Mouse (Mus musculus): ENCODE measurements around the gene Spock3. TPM values are rescaled to one million over a fixed set of nuclear protein-coding genes. Genes with fewer than 3 reads are reported as not detected.
"Not testable (repeated sequence)": the region's sequence is repeated elsewhere in the genome, so short reads cannot be mapped to it uniquely, and the experiment has no call there.

Spock3 gene
- polyA plus RNA-seq (2015; fragmentation: Nextera tagmentation; extraction: Ambion mirVana): 0.13 and 0.25 TPM in 2 replicates

DNA sequence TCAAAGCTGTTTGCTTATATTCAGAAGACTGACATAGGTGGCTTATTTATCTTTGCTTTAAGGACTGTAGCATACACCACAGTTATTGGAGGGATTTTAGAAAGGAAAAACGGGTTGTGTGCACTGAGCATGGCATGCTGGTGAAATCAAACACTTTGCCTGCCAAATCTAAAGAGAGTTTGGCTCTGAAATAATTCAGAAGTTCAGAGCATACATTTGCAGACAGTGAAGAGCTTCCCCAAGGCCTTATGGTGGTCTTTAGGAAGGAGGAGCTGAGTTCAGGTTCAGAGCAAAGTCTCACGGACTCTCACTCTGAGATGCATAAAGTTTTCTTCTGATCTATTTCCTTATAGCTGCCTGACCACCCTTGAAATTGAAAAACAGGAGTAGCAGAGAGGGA, at the start of gene Spock3:
Gene Spock3 (plus strand): TSS at position 301 of the 400 bp plus-strand sequence.
- H3K4me3 ChIP-seq (replicated peaks): peak within 1 kb of the TSS; percentile 25
- no peak within 1 kb of the TSS for H3K9ac ChIP-seq
- H3K4me2 ChIP-seq: peak within 1 kb of the TSS; percentile 43
- H3K4me1 ChIP-seq (replicated peaks): no peaks in the 10 kb centered on the region
- no peak for DNase-seq
- no peak within 1 kb of the TSS for H3K27ac ChIP-seq
- WGBS (ENCODE audit: insufficient replicate concordance): 17% methylated on average over 2 of the region's 2 CpGs
- peaks cover 22% of the 10 kb centered on the region for H3K27me3 ChIP-seq
- no peaks in the 10 kb centered on the region for H3K36me3 ChIP-seq
- no peaks in the 10 kb centered on the region for H3K9me3 ChIP-seq (replicated peaks)
- ATAC-seq (ENCODE audit: low read depth): no peak

DNA sequence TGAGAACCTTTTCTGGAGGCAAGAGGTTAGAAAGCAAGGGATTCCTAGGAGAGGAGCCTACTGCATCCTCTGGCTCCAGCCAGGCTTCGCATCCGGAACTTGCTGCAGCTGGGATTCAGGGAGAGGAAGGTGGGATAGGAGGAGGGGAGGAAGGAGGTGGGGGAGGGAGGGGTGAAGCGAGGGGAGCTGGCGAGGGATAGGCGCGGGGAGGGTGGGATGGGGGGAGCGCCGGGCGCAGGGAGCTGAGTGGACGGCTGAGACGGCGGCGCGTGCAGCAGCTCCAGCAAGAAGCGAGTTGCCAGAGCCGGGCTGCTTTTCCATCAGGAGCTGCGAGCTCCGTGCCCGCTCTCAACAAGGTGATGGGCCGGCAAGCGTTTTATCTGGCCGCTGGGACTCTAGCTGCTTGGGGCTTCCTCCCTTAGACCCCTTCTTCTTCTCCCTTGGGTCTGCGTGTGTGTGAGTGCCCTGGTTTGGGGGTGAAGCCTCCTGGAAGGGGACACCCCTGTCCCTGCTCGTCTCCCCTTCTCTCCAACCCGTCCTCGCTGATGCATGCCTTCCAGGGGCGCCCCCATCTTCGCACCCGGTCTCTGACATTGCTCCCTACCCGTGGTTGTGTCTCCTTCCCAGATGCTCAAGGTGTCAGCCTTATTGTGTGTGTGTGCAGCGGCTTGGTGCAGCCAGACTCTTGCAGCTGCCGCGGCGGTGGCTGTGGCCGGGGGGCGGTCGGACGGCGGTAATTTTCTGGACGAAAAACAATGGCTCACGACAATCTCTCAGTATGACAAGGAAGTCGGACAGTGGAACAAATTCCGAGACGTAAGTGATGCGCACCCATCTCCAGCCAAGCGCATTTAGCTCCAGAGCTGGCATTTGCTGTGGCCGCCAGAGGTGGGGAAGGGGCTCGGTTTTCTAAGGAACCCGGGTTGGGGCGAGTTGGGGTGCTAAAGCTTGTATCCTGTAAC, 645 bp downstream of the Spock3 start:
- no peaks in the 10 kb centered on the region for H3K4me1 ChIP-seq (replicated peaks)
- H3K27ac ChIP-seq: no peak overlapping the region
- DNase-seq (no peak), ATAC-seq (ENCODE audit: low read depth) (no peak)
- H3K9ac ChIP-seq: no peak overlapping the region
- H3K27me3 ChIP-seq: peaks cover 22% of the 10 kb centered on the region
- peak overlapping the region; percentile 25 for H3K4me3 ChIP-seq (replicated peaks)
- no peaks in the 10 kb centered on the region for H3K9me3 ChIP-seq (replicated peaks)
- H3K36me3 ChIP-seq: no peaks in the 10 kb centered on the region
- H3K4me2 ChIP-seq: peak overlapping the region; percentile 43
- 3% methylated on average over 50 of the region's 50 CpGs for WGBS (ENCODE audit: insufficient replicate concordance)

DNA sequence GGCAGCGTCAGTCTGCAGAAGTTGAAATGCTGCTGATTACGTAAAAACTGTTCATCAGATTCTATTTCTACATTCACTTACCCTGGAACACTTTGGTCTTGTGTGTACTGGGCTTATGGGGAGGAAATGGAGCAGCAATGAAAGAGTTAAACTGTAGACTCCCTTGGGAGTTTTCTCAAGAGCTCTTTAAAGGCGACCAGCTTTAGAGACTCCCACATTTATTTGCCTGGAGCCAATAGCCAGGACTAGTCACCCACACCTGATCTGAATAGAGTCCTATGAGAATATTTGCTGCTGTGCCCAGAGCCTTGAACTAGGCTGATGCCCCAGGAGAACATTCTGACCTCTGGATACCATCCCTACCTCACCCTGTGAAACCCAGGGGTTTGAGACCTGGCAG, 1.7 kb downstream of the Spock3 start:
- Histone ChIP-seq H3K36me3 (no peaks in the 10 kb centered on the region), H3K4me2 (no peak overlapping the region), H3K9me3 (replicated peaks) (no peaks in the 10 kb centered on the region), H3K9ac (no peak overlapping the region), H3K27me3 (peaks cover 22% of the 10 kb centered on the region), H3K27ac (no peak overlapping the region), H3K4me1 (replicated peaks) (no peaks in the 10 kb centered on the region), H3K4me3 (replicated peaks) (no peak overlapping the region)
- DNase-seq (no peak), ATAC-seq (ENCODE audit: low read depth) (no peak)
- 18% methylated on average over 3 of the region's 3 CpGs for WGBS (ENCODE audit: insufficient replicate concordance)

DNA sequence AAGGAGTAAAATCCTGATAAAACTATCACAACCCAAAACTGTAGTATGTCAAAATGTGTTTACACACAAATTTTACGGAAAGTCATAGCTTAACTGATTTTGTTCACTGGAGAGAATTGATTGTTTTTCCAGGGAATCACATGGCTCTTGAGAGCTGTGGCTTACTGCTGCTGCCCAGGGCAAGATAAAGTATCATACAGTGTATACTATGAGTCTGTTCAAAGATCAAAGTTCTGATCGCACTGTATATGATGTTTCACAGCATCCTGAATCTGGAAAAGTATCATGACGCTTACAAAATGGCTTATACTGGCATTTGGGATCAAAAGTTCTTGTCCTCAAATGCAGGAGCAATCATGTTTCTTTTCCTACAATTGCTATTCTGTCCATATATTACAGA, 11.8 kb downstream of the Spock3 start:
- ATAC-seq (ENCODE audit: low read depth) (no peak), DNase-seq (no peak)
- Histone ChIP-seq H3K4me3 (replicated peaks) (no peak overlapping the region), H3K27ac (no peak overlapping the region), H3K9ac (no peak overlapping the region), H3K4me2 (no peak overlapping the region), H3K36me3 (no peaks in the 10 kb centered on the region), H3K27me3 (no peaks in the 10 kb centered on the region), H3K4me1 (replicated peaks) (no peaks in the 10 kb centered on the region), H3K9me3 (replicated peaks) (no peaks in the 10 kb centered on the region)
- 65% methylated on average over 3 of the region's 3 CpGs for WGBS (ENCODE audit: insufficient replicate concordance)

DNA sequence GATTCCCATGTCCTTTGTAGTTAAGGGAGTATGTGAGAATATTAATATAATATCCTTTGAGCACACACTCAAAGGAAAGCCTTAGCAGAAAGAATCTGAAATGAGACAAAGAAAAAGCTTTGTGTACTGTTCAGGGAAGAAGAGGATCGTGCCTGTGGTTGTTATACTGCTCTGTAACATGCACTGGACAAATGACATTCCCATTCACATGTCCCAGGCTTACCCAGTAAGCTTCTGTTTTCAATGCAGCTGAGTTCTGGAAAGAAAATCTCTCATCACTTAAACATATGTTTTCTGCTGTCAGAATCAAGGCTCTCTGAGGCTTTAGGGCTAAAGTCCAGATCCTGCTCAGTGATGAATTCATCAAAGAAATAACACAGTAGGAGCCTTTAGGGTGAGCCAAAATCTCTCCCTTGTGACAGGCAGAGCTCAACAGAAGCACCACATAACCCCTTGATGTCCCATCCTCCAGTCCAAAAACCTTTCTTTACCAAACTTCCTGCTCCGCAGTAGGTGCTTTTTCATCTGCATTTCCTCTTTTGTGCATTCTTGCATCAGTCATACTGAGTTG, 19.1 kb downstream of the Spock3 start:
- Histone ChIP-seq H3K4me1 (replicated peaks) (no peaks in the 10 kb centered on the region), H3K36me3 (no peaks in the 10 kb centered on the region), H3K27ac (no peak overlapping the region), H3K4me3 (replicated peaks) (no peak overlapping the region), H3K27me3 (no peaks in the 10 kb centered on the region), H3K4me2 (no peak overlapping the region), H3K9ac (no peak overlapping the region), H3K9me3 (replicated peaks) (no peaks in the 10 kb centered on the region)
- DNase-seq (no peak), ATAC-seq (ENCODE audit: low read depth) (no peak)
- 62% methylated on average over 2 of the region's 2 CpGs for WGBS (ENCODE audit: insufficient replicate concordance)

DNA sequence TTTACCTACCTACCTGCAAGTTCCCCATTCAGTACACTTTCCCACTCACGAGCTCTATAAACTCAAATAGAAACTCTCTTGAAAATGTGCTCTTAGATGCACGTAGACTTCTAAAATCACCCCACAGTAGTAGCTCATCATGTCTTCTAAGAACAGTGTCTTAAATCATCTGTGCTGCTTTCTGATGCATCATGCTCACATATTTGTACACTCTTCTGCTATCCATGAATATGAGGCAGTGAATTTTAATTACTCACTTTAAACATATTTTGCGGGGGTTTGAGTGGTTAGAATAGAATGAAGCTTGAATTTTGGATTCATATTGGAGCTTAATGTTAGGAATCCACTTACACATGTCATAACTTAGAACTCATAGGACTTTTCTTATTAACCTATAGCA, 138.2 kb downstream of the Spock3 start:
- Histone ChIP-seq H3K9me3 (replicated peaks) (no peaks in the 10 kb centered on the region), H3K36me3 (no peaks in the 10 kb centered on the region), H3K4me3 (replicated peaks) (no peak overlapping the region), H3K27ac (no peak overlapping the region), H3K27me3 (no peaks in the 10 kb centered on the region), H3K4me1 (replicated peaks) (no peaks in the 10 kb centered on the region), H3K4me2 (no peak overlapping the region), H3K9ac (no peak overlapping the region)
- ATAC-seq (ENCODE audit: low read depth) (no peak), DNase-seq (no peak)
- 48% methylated on average over 3 of the region's 3 CpGs for WGBS (ENCODE audit: insufficient replicate concordance)

DNA sequence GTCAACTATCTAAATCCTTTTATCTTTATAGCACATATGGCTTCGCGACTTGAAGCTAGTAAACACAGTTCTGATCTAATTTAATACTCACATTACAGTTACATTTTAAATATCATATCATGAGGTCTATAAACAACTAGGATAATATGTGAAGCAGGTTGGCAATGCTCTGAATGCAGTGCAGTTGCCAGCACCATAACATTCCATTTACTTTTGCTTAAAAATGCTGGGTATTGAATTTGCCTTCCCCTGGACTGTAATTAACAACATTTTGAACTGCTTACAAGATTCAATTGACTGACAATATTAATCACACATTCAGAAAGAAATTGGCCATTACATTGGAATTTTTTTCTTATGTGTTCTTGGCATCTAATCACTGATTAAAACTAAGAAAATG, 147.4 kb downstream of the Spock3 start:
- WGBS (ENCODE audit: insufficient replicate concordance): 82% methylated on average over 2 of the region's 2 CpGs
- no peak overlapping the region for H3K4me3 ChIP-seq (replicated peaks)

DNA sequence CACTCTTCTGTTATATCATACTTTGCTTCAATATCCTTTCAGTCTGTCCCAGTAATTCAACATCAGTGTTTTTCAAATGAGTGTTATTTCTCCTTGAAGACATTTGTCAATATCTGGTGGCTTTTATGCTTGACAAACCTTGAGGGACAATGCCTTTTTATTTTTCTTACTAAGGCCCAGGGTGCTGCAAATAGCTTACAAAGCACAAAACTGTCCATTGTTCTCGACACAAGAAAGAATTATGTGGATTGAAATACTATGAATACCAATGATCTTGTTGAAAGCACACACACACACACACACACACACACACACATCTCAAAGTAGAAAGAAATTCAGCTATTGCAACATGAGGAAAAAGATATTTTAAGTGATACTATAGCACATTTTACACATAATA, 159.0 kb downstream of the Spock3 start:
- Histone ChIP-seq H3K9ac (no peak overlapping the region), H3K27ac (no peak overlapping the region), H3K4me3 (replicated peaks) (no peak overlapping the region), H3K4me2 (no peak overlapping the region), H3K4me1 (replicated peaks) (no peaks in the 10 kb centered on the region), H3K36me3 (no peaks in the 10 kb centered on the region), H3K27me3 (no peaks in the 10 kb centered on the region), H3K9me3 (replicated peaks) (no peaks in the 10 kb centered on the region)
- DNase-seq: no peak
- WGBS (ENCODE audit: insufficient replicate concordance): 47% methylated on average over 1 of the region's 1 CpGs
- ATAC-seq (ENCODE audit: low read depth): no peak

More for the DNA sequence above, 147.4 kb downstream of the Spock3 start:
- no peaks in the 10 kb centered on the region for H3K9me3 ChIP-seq (replicated peaks)
- no peak overlapping the region for H3K9ac ChIP-seq
- no peaks in the 10 kb centered on the region for H3K27me3 ChIP-seq
- H3K4me1 ChIP-seq (replicated peaks): no peaks in the 10 kb centered on the region
- H3K36me3 ChIP-seq: no peaks in the 10 kb centered on the region
- ATAC-seq (ENCODE audit: low read depth) (no peak), DNase-seq (no peak)
- no peak overlapping the region for H3K4me2 ChIP-seq
- no peak overlapping the region for H3K27ac ChIP-seq

DNA sequence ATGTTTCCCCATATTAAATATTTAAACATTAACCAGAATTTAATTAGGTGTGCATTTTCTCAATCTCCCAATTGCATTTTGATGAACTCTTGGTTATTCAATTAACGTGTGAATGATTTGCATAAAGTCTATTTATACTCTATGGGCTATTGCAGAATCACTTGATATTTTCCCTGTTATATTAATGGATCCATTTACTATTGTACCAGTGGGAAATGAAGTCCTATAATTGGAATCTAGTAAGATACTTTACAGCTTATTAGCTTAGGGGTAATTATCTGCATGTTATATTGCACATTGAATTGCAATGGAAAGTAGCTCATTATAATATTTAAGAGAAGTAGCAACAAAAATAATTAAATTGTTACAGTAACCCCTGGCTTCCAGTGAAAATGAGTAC, 162.1 kb downstream of the Spock3 start:
- WGBS (ENCODE audit: insufficient replicate concordance): 51% methylated on average over 1 of the region's 1 CpGs

DNA sequence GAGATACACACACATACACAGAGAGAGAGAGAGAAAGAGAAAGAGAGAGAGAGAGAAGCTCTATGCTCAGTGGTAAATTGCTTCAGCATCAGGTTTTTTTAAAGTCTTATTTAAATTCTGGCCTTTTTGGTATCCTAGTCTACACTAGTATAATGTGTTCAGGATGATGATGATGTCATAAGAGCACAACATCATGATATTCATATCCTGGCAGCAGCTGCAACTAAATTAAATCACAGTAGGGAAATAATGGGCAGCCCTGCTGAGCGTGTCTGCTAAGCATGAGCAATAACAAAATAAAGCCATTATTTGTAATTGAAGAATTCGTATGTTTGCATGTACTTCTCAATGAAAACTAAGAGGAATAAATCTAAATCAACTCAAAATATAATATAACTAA, 169.7 kb downstream of the Spock3 start:
- H3K27ac ChIP-seq: no peak overlapping the region
- ATAC-seq (ENCODE audit: low read depth) (no peak), DNase-seq (no peak)
- no peak overlapping the region for H3K9ac ChIP-seq
- H3K4me2 ChIP-seq: no peak overlapping the region
- no peaks in the 10 kb centered on the region for H3K36me3 ChIP-seq
- no peaks in the 10 kb centered on the region for H3K4me1 ChIP-seq (replicated peaks)
- no peaks in the 10 kb centered on the region for H3K27me3 ChIP-seq
- no peaks in the 10 kb centered on the region for H3K9me3 ChIP-seq (replicated peaks)
- no peak overlapping the region for H3K4me3 ChIP-seq (replicated peaks)
- 66% methylated on average over 2 of the region's 2 CpGs for WGBS (ENCODE audit: insufficient replicate concordance)

More for the DNA sequence above, 162.1 kb downstream of the Spock3 start:
- Histone ChIP-seq H3K36me3 (no peaks in the 10 kb centered on the region), H3K4me1 (replicated peaks) (no peaks in the 10 kb centered on the region), H3K4me2 (no peak overlapping the region), H3K9ac (no peak overlapping the region), H3K4me3 (replicated peaks) (no peak overlapping the region), H3K27me3 (no peaks in the 10 kb centered on the region), H3K9me3 (replicated peaks) (no peaks in the 10 kb centered on the region), H3K27ac (no peak overlapping the region)
- no peak for DNase-seq
- no peak for ATAC-seq (ENCODE audit: low read depth)

DNA sequence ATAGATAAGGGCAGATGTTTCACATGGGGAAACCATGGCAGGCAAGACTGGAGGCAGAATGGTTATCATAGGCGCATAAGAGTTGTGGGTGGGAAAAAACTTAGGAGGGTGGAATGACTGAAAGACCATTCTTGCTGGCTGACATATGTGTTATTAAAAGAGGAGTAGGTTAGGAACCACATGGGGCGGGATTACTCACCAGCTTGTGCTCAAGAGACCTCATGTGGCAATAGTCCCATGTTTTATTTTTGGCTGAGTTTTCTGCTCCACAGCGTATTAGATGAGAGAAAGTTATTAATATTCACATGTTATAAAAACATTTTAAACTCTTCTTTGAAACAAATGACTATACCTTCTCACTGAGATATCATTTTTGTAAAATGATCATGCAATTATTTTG, 184.6 kb downstream of the Spock3 start:
- H3K9ac ChIP-seq: no peak overlapping the region
- no peaks in the 10 kb centered on the region for H3K9me3 ChIP-seq (replicated peaks)
- no peaks in the 10 kb centered on the region for H3K36me3 ChIP-seq
- no peak overlapping the region for H3K4me2 ChIP-seq
- no peaks in the 10 kb centered on the region for H3K27me3 ChIP-seq
- ATAC-seq (ENCODE audit: low read depth): no peak
- no peak for DNase-seq
- 72% methylated on average over 3 of the region's 3 CpGs for WGBS (ENCODE audit: insufficient replicate concordance)
- no peak overlapping the region for H3K4me3 ChIP-seq (replicated peaks)
- H3K27ac ChIP-seq: no peak overlapping the region
- no peaks in the 10 kb centered on the region for H3K4me1 ChIP-seq (replicated peaks)

DNA sequence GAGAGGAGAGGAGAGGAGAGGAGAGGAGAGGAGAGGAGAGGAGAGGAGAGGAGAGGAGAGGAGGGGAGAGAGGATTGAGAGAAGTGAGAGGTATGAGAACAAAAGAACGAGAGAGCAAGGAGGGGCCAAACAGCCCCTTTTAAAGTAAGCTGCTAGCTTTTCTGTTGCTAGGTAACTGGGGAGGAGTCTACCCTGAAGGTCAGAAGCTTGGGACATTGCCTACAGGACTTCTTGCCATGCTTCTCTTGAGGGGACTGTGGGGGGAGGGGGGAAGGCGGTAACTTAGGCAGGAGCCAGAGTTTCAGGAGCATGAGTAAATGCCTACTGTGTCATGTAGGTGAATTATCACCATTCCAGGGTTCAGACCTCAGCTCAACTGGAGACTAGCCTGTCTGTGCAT, 213.1 kb downstream of the Spock3 start:
- not testable (repeated sequence) for H3K27ac ChIP-seq; H3K4me2 ChIP-seq; H3K4me3 ChIP-seq (replicated peaks); H3K4me1 ChIP-seq (replicated peaks); H3K27me3 ChIP-seq; ATAC-seq (ENCODE audit: low read depth); H3K9ac ChIP-seq; DNase-seq; H3K9me3 ChIP-seq (replicated peaks); H3K36me3 ChIP-seq
- 42% methylated on average over 2 of the region's 2 CpGs for WGBS (ENCODE audit: insufficient replicate concordance)

All from liver, embryonic 13.5 days (tissue).